Mouse (Mus musculus) olfactory bulb, adult 2 months (tissue): ENCODE measurements around the gene Dlec1.
A peak's percentile ranks its signal among the peaks of the same experiment; 100 is the strongest.

Experiments used
- CTCF ChIP-seq: fragments of 200-500 bp; IDR thresholded peaks from 2 replicates; pipeline ENCODE4 v1.5.1; 2012; ENCODE audit warnings: low read depth, mild to moderate bottlenecking, low read length, moderate library complexity; ENCODE audit not compliant: insufficient read depth
- POLR2A ChIP-seq: fragments of 200-500 bp; IDR thresholded peaks from 2 replicates; pipeline ENCODE4 v1.6.1; 2012; ENCODE audit warnings: mild to moderate bottlenecking, low read depth, low read length, moderate library complexity; ENCODE audit not compliant: insufficient read depth

- TF ChIP-seq CTCF (peak; percentile 93), POLR2A (no peak)
Observed at GRCm38 (mm10) chr9:119067601-119068000, 34.7 kb upstream of the Dlec1 start.
